In genomic region chr8:5129322-5129829, GRCm38 (mm10) we compare ENCODE assay signal across 22 mouse cellular contexts. TPM values are rescaled to one million over a fixed set of nuclear protein-coding genes. Genes with fewer than 3 reads are reported as not detected.
"Had no signal": no experiment of that assay in that cellular context is flagged by ENCODE, and none has a peak within 500 bp of the region (broad histone marks: within the 10 kb centered on the region; RNA-seq: fewer than 3 reads in every experiment).

No protein-coding gene starts in this region.

- H3K27ac ChIP-seq: neural tube, embryonic 15.5 days; stomach, embryonic 15.5 days; stomach, postnatal 0 days had no signal

- DNase-seq: retina, postnatal 1 day; right cerebral cortex, adult 18-20 months; right cerebral cortex, postnatal 14 days; right cerebral cortex, postnatal 25 days; right cerebral cortex, postnatal 4 days; spleen, adult 18-20 months; thymus, adult 18-20 months; thymus, adult 2 months; thymus, postnatal 14 days; thymus, postnatal 25 days; thymus, postnatal 36 days; thymus, postnatal 4 days had no signal

- H3K4me1 ChIP-seq: neural tube, embryonic 15.5 days; stomach, embryonic 15.5 days had no signal

- H3K4me3 ChIP-seq: neural tube, embryonic 15.5 days; stomach, embryonic 15.5 days had no signal

- H3K27me3 ChIP-seq: neural tube, embryonic 15.5 days; stomach, embryonic 15.5 days had no signal

- H3K9me3 ChIP-seq: neural tube, embryonic 15.5 days; stomach, embryonic 15.5 days had no signal

- H3K9ac ChIP-seq: neural tube, embryonic 15.5 days; stomach, embryonic 15.5 days had no signal

- H3K4me2 ChIP-seq: neural tube, embryonic 15.5 days; stomach, embryonic 15.5 days had no signal

- H3K36me3 ChIP-seq: neural tube, embryonic 15.5 days; stomach, embryonic 15.5 days had no signal

RNA-seq across cellular contexts. Expression of gene Slc10a2, which starts 24.2 kb away (rescaled TPM):
- total RNA-seq: neutrophil, adult 5-6 weeks had no signal
- polyA plus RNA-seq: neural tube, embryonic 14.5 days; neural tube, embryonic 15.5 days; spleen, adult 2 months; stomach, embryonic 14.5 days; stomach, embryonic 16.5 days; stomach, postnatal 0 days; thymus, adult 2 months; thymus, postnatal 0 days; urinary bladder, adult 2 months had no signal
